Mouse (Mus musculus): ENCODE measurements at regions not wholly inside any gene's neighbourhood (a gene's known extent, or its start where the extent isn't known, plus 50 kb on each side); places are given as distances from the start of the nearest gene placed in this dataset.

- DNase-seq (ENCODE audit: low spot score in 2 of 2) = no peak
Measured at GRCm38 (mm10) chr15:97620261-97620660, 85.4 kb downstream of the Rpap3 start.

- DNase-seq (ENCODE audit: low spot score in 2 of 2) = no peak
Measured at GRCm38 (mm10) chr15:97619764-97620163, 85.9 kb downstream of the Rpap3 start.

- DNase-seq (ENCODE audit: low spot score in 2 of 2) = no peak
Measured at GRCm38 (mm10) chr15:97612325-97612724, 93.3 kb downstream of the Rpap3 start.

GRCm38 (mm10) chr15:97610767-97611166, 94.9 kb downstream of the Rpap3 start:
- no peak for DNase-seq (ENCODE audit: low spot score in 2 of 2)

- no peak for DNase-seq (ENCODE audit: low spot score in 2 of 2)
Measured at GRCm38 (mm10) chr15:97609496-97609895, 96.1 kb downstream of the Rpap3 start.

- DNase-seq (ENCODE audit: low spot score in 2 of 2) = no peak
Measured at GRCm38 (mm10) chr15:97608651-97609050, 97.0 kb downstream of the Rpap3 start.

GRCm38 (mm10) chr15:97607617-97608206, 97.9 kb downstream of the Rpap3 start:
- DNase-seq (ENCODE audit: low spot score in 2 of 2) = no peak

- no peak for DNase-seq (ENCODE audit: low spot score in 2 of 2)
Measured at GRCm38 (mm10) chr15:97606630-97607381, 98.8 kb downstream of the Rpap3 start.

GRCm38 (mm10) chr15:97606232-97606629, 99.4 kb downstream of the Rpap3 start:
- no peak for DNase-seq (ENCODE audit: low spot score in 2 of 2)

- no peak for DNase-seq (ENCODE audit: low spot score in 2 of 2)
Measured at GRCm38 (mm10) chr15:97605791-97606190, 99.8 kb downstream of the Rpap3 start.

GRCm38 (mm10) chr15:97603492-97603891, 102.1 kb downstream of the Rpap3 start:
- DNase-seq (ENCODE audit: low spot score in 2 of 2) = no peak

- no peak for DNase-seq (ENCODE audit: low spot score in 2 of 2)
Measured at GRCm38 (mm10) chr15:97598270-97598669, 107.4 kb downstream of the Rpap3 start.

- no peak for DNase-seq (ENCODE audit: low spot score in 2 of 2)
Measured at GRCm38 (mm10) chr15:97596514-97597081, 109.0 kb downstream of the Rpap3 start.

- DNase-seq (ENCODE audit: low spot score in 2 of 2) = no peak
Measured at GRCm38 (mm10) chr15:97595284-97595796, 110.3 kb downstream of the Rpap3 start.

- DNase-seq (ENCODE audit: low spot score in 2 of 2) = no peak
Measured at GRCm38 (mm10) chr15:97593781-97594600, 111.6 kb downstream of the Rpap3 start.

- no peak for DNase-seq (ENCODE audit: low spot score in 2 of 2)
Measured at GRCm38 (mm10) chr15:97592786-97593185, 112.8 kb downstream of the Rpap3 start.

- DNase-seq (ENCODE audit: low spot score in 2 of 2) = no peak
Measured at GRCm38 (mm10) chr15:97591406-97591805, 114.2 kb downstream of the Rpap3 start.

GRCm38 (mm10) chr15:97590732-97591292, 114.8 kb downstream of the Rpap3 start:
- DNase-seq (ENCODE audit: low spot score in 2 of 2) = no peak

- no peak for DNase-seq (ENCODE audit: low spot score in 2 of 2)
Measured at GRCm38 (mm10) chr15:97587571-97588205, 117.9 kb downstream of the Rpap3 start.

- DNase-seq (ENCODE audit: low spot score in 2 of 2) = peak; percentile 68 to 84
Measured at GRCm38 (mm10) chr15:97581724-97582154, 123.9 kb downstream of the Rpap3 start.

- DNase-seq (ENCODE audit: low spot score in 2 of 2) = no peak
Measured at GRCm38 (mm10) chr15:97580726-97581125, 124.9 kb downstream of the Rpap3 start.

All from thymus, postnatal 10 days (tissue).